Mouse (Mus musculus) thymus, postnatal 4 days (tissue): ENCODE results near the gene Slc6a6.
A peak's percentile ranks its signal among the peaks of the same experiment; 100 is the strongest.

Experiments
- DNase-seq: peaks from one replicate; pipeline ENCODE4 v3.0.0; 2021

Gene Slc6a6

GRCm38 (mm10) chr6:91683602-91684473 is at the start of gene Slc6a6:
Slc6a6 (plus strand) TSS chr6:91684053.
- DNase-seq: peak; percentile 93

- no peak for DNase-seq
These were observed 49.4 kb upstream of the Slc6a6 start for GRCm38 (mm10) chr6:91634417-91634816.

- DNase-seq: no peak
These were observed 49.0 kb upstream of the Slc6a6 start for GRCm38 (mm10) chr6:91634876-91635275.

GRCm38 (mm10) chr6:91638204-91638995 is 45.5 kb upstream of the Slc6a6 start:
- no peak for DNase-seq

- DNase-seq: no peak
These were observed 40.8 kb upstream of the Slc6a6 start for GRCm38 (mm10) chr6:91643011-91643410.

GRCm38 (mm10) chr6:91643416-91643921 is 40.4 kb upstream of the Slc6a6 start:
- DNase-seq: no peak

- no peak for DNase-seq
These were observed 37.8 kb upstream of the Slc6a6 start for GRCm38 (mm10) chr6:91646019-91646418.

- no peak for DNase-seq
These were observed 37.0 kb upstream of the Slc6a6 start for GRCm38 (mm10) chr6:91646822-91647221.

GRCm38 (mm10) chr6:91647385-91647791 is 36.5 kb upstream of the Slc6a6 start:
- no peak for DNase-seq

- DNase-seq: no peak
These were observed 33.6 kb upstream of the Slc6a6 start for GRCm38 (mm10) chr6:91650255-91650654.

- no peak for DNase-seq
These were observed 31.6 kb upstream of the Slc6a6 start for GRCm38 (mm10) chr6:91652296-91652695.

GRCm38 (mm10) chr6:91655244-91655643 is 28.6 kb upstream of the Slc6a6 start:
- no peak for DNase-seq

GRCm38 (mm10) chr6:91655874-91656433 is 27.9 kb upstream of the Slc6a6 start:
- no peak for DNase-seq

- no peak for DNase-seq
These were observed 25.6 kb upstream of the Slc6a6 start for GRCm38 (mm10) chr6:91658288-91658687.

- peak; percentile 40 for DNase-seq
These were observed 23.9 kb upstream of the Slc6a6 start for GRCm38 (mm10) chr6:91659841-91660509.

GRCm38 (mm10) chr6:91662301-91662700 is 21.6 kb upstream of the Slc6a6 start:
- no peak for DNase-seq

GRCm38 (mm10) chr6:91663616-91664015 is 20.2 kb upstream of the Slc6a6 start:
- DNase-seq: no peak

- no peak for DNase-seq
These were observed 18.6 kb upstream of the Slc6a6 start for GRCm38 (mm10) chr6:91665267-91665666.

- no peak for DNase-seq
These were observed 17.7 kb upstream of the Slc6a6 start for GRCm38 (mm10) chr6:91665990-91666700.

- DNase-seq: no peak
These were observed 16.7 kb upstream of the Slc6a6 start for GRCm38 (mm10) chr6:91667141-91667540.

GRCm38 (mm10) chr6:91668276-91668675 is 15.6 kb upstream of the Slc6a6 start:
- DNase-seq: no peak

- no peak for DNase-seq
These were observed 14.6 kb upstream of the Slc6a6 start for GRCm38 (mm10) chr6:91669270-91669669.
